Mouse (Mus musculus) adrenal gland, postnatal 10 days (tissue): ENCODE measurements around the gene Mn1. TPM values are rescaled to one million over a fixed set of nuclear protein-coding genes. Genes with fewer than 3 reads are reported as not detected.

Source experiments
- DNase-seq: peaks from one replicate; pipeline ENCODE4 v3.0.0; 2021; ENCODE audit warnings: mixed read lengths
- total RNA-seq, 2 experiments: library from RNA; stranded (reverse); gene quantifications; 2 replicates each; pipeline ENCODE4 v1.2.3; 2021

The Mn1 gene
- total RNA-seq, 2 experiments from 2014 or later = 6.4 to 8.5 TPM

DNA sequence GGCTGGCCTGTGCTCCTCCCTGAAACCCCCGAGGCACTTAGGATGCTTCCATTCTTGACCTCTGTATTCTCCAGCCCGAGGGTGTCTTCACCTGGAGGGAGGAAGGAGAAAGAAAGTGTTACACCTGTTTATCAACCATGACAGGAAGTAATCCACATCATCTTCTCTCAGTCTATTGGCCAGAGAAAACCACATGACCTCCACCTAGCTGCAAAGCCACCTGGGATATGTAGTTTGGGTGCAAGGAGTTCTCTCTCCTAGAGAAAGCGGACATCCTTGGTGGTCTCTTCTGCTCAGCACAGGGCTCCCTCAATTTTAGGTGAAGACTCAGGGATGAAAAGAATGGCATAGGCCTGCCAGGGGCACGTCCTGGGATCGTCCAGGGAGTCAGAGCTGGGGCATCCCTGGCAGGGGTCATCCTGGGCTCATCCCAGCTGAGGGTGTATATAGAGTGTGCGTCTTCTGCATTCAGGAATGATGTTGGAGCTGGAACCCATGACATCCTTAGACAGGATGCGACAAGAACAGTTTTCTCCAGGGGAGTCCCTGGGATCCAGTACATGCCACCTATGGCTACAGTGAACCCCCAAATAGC, 72.0 kb downstream of the Mn1 start:
- DNase-seq = no peak

DNA sequence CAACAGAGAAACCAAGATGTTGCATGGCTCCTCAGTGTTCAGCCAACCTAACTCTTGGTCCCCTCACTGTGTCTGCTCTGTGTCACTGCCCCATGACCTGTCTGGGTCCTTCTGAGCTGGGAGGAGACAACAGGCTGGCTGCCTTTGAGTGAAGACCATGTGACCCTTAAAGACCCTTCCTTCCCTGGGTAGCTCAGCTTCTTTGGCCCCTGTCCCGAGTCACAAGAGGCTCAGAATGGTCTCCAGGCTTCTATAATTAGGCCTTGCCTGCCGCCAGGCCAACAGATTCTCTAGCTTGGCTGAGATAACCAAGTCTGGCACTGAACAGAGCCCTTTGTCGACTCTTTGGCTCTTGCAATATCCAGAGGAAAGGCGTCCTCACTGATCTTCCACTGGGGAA, 73.4 kb downstream of the Mn1 start:
- no peak for DNase-seq

DNA sequence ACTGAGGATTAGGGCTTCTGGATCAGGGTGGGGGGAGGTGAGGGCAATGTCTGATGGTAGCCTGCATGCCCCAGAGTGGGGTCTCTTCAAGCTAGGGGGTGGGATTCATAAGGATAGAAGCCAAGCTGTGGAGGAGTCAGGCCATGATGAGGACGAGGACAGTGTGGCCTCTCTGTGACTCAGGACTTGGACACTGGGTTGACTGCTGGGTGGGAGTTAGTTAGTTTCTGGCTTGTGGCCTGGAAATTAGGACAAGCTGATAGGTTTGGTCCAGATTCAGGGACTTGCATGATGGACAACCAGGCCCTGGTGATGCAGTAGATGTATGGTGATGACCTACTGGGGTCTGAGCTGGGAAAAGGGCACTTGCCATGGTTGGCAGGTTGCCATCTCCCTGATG, 74.3 kb downstream of the Mn1 start:
- DNase-seq = no peak

DNA sequence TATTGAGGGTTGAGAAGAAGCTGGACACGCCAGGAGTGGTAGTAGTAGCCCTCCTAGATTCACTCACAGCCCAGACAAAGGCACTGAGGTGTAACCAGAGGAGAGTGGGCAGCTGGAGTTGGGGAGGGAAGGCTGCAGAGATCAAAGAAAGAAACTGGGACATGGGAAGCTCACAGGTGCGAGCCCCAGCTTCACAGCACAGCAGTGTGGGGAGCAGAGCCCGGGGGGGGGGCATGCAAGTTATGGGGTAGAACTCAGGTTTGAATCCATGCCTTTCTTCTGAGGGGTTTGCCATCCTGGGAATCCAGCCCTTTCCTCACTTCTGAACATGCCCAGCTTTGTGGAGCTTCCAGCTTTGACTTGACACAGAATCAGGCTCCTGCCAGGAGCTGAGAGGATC, 82.9 kb downstream of the Mn1 start:
- no peak for DNase-seq

DNA sequence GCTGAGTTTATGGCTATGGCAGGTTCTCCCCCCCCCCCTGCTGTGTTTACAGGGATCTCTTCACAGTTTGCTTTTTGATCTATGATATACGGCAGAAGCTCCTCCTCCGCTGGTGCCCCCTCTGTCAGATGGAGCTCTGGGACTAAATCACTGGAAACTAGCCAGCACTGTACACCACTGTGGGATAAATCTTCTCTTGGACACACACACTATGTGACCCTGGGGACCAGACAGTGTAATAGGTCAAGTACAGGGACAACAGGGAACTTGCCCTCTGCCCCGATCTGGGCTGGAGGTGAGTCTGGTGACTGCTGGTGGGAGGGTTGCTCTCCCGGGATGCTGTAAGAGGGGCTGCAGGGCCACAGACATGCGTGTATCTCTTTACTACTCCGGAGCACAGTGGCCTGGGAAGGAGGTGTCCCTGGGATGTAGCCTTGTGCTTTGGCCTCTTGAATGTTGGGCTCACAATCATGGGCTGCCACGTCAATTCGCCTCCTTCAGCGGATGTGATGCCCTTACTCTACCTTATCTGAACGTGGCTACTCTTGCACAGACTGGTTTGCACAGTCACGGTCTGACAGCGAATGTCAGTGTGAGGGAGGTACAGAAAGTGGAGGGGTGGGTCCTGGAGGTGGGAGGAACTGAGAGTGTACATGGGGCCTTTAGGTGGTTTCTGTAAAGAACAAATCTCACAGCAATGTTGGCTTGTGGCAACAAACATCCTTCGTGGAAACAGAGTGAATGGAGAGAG, 84.7 kb downstream of the Mn1 start:
- no peak for DNase-seq

DNA sequence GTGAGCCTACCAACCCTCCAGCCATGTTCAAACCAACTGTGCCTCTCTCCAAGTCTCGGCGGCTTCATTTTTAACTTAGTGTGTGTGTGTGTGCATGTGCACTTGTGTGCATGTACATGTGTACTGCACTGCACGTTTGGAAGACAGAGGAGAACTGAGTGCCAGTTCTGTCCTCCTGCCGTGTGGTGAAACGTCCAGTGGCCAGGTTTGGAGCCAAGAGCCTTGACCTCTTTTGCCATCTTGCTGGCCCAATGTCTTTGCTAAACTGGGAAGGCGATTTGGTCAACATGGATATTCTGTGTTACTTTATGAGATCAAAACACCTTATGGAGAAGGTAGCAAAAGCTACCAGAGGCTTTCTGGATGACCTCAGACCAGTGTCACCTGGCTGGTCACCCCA, 88.1 kb downstream of the Mn1 start:
- peak; percentile 22 for DNase-seq

DNA sequence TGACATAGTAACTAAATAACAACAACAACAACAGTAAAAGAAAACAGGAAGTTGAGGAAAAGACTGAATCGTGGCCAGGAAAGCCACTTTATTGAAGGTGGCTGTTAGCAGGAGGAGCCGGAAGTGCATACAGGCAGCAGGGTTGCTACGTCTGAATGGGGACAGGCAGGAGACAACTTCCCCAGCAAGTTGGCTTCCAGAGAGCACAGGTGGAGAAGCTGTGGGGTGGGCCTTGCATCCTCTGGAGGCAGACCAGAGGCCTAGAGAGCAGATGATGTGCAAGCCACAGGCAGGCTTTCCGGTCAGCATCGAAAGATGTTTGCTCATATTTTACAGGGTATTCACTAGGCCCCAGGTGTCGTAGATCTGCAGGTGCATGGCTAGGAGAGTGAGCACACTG, 88.7 kb downstream of the Mn1 start:
- DNase-seq = no peak

DNA sequence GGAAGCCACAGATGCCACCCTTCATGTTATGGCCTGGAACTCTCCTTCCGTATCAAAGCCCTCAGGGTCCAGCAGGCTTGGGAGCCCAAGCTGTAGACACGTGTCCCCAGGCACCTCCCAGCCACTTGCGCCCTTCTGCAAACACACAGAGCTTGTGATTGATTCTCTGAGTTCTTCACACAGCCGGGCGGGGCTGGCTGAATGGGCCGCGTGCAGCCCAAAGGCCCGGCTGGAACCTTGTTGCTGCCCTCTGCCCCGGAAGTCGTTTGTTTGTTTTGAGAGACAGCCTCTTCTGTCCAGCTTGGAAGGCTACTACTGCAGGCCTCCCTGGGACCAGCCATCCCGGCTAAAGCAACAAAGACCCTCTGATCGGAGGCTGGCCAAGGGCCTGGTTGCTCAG, 89.2 kb downstream of the Mn1 start:
- DNase-seq = peak; percentile 45

Other genes with a start within 250 kb of the Mn1 start
- 10 to 100 TPM; 67.2 to 67.7 TPM for gene Pitpnb, start 86.6 kb upstream of the Mn1 start, total RNA-seq